Mouse (Mus musculus): ENCODE results near the gene Rangap1.

DNA sequence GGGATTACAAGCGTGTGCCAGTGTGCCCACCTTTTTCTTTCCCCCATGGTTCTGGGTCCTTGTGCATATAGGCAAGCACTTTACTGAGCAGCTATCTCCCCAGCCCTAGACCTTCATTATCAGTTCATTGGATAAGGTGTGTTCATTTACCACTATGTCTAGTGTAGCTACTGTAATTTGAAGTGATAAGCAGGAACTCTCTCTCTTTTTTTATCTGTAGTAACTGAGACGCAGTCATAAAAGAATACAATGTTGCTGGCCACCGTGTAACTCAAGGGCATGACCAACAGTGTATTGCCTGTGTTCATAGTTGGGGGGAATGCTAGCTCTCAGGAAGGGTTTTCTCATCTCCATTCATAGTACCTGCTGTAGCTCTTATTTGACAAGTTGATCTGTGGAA is 14.2 kb upstream of the Rangap1 start:
- no peak for TF ChIP-seq CTCF (IDR thresholded peaks at IDR 0.05)
- no peak for TF ChIP-seq EP300 (IDR thresholded peaks at IDR 0.05)

Data from lung, postnatal 0 days (tissue).